Mouse (Mus musculus) lung, postnatal 25 days (tissue): ENCODE measurements around the gene Flnb.

Experiments used
- DNase-seq: peaks from one replicate; pipeline ENCODE4 v3.0.0; 2022; ENCODE audit warnings: low spot score

Flnb gene

DNA sequence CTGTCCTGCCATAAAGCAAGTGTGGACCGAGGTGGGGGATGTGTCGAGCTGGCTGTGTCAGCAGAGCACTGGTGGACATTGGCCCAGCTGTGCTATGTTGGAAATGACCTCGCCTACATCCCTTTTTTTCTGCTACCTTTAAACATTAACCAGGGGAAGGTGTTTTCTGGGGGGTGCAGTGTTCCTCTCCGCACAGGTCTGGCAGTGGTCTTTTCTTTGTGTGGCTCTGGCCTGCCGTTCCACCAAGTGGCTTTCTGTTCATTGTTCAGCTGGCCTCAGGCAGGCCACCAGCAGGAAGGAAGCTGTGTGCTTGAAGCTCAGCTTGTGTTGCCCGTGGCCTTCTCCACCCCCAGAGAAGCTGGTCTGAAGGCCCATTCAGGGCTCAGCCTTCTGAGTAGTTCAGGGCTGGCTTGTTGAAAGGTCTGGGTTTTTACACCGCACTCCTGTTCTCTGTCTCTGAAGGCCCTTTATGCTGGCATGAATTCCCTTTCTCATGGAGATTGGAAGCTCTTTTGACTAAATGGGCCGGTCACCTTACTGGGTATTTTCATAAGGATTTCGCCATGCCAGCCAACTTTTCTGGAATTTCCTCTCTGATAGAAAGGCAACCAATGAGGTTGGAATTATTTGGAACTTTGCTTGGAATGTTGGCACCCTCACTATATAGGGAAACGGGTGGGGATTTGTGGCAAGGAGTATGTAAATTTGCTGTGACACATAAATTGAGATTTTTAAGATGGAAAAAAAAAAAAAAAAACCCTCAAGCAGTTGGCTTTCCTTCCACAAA lies 8.6 kb downstream of the Flnb start:
- no peak for DNase-seq

DNA sequence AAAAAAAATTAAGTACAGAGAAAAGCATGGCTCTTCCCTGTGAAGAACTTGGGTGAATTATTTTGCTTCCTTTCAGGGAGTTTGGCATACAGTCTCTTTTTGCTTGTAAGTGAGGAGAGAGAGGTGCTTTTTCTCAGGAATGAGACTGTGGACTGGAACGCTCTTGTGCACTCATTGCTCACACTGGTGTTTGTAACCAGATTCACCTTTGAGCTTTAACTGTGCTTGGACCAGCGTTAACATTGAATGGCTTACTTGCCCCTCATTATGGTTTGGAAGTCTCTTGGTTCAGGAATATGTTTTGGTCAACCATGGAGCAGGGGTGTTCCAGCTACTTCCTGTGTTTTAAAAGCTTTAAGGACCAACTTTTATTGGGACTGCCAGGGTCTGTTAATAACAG lies 11.4 kb downstream of the Flnb start:
- no peak for DNase-seq

DNA sequence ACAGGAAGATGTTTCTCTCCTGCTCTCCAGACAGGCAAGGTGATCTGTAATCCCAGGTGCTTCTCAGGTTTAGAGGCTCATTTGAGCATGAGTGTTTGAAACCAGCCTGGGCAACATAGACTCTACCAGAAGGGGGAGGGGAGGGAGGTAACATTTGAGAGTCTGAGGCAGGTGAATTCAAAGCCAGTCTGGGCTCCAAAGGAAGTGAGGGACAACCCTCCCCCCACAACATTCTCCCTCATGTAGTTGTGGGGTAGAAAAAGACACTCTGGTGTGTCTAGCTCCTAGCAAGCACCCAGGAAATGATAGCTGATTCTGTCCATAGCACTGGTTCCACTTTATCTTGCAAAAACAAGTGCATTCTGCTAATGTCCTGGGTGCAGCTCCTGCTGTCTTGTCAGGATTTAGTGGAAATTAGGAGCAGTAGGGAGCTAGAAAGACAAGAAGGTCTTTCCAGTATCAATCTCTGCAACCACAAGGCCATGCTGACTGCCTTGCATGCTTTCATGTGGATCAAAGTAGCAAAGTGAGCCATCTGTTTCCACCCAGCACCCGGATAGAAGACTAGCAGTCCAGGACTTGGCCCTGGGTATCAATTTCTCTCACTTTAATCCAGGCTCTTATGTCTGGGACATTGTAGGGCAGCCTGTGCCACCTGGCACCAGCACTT lies 14.1 kb downstream of the Flnb start:
- no peak for DNase-seq

DNA sequence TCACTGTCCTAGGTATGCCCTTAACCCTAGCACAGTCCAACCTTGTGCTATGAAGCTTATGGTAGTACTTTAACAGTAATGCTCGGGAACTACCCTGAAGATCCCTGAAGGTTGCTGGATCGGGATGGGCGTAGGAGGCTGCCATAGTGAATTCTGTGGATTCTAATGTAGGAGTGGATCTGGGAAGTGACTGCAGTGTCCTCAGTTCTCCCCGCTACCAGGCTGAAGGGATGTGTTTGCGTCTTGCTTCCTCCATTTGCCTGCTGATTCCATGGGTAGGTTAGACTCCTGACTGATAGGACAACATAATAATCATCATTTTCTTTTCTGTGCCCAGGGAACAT lies 14.7 kb downstream of the Flnb start:
- DNase-seq = no peak

DNA sequence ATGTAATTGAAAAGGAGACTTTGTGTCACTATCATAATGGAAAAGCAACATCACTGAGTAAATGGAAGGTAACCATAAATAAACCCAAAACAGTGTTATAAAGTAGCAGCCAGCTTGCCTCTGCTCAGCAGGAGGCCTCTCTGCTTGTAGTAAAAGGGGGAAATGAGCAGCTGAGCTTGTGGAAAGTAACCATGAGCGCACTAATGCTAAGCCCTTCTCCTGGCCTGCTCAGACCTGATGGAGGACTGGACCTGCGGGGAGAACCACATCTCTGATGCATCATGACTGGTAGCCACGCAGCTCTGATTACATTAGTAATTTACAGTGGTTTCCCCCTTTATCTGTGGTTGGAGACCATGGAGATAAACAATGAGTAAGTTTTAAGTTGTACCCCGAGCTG lies 15.7 kb downstream of the Flnb start:
- no peak for DNase-seq

DNA sequence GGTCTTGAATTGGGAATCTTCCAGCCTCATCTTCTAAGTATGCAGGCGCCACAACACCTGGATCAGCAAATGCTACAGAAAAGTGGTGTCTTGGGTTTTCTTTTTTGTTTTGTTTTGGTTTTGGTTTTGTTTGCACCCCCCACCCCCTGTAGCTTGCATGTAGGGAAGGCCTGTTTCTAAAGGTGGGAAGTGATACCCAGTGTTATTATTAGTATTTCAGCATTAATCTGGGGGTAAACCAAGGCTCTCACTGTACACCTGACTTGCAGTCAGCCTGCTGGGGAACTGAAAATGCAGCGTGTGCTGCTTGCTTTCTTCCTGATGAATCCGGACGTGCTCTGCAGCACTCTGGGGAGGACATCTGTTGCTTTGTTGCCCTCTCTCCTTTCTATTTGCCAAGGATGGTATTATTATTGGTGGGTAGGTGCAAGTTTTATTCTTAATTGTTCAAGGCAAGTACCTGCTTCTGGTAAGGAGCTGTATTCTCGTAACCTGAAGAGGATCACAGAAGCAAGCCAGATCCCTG lies 20.9 kb downstream of the Flnb start:
- no peak for DNase-seq

DNA sequence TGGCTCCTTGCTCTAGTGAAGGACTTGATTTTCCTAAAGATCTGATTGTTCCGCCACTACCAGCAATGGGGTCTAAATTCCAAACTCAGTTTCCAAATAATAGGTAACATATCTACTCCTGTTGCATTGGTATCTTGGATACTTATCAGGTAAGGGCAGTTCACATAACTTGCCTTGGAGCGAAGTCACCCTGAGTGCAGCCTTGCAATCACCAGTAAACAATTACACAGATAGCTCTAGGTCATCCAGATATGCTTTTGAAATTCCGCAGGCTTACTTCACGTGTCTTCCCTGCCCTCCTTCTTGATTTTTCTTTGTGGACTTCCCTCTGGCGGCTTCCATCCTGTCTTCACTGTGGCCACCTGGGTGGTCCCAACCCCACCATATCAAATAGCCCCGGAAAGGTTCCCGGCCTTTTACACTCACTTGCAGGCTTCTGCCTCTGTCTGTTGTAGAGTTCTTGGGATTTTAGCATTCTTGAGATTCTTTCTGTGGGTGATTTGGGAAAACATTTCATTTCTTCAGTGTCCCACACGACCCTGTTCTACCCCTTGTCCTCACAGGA lies 22.3 kb downstream of the Flnb start:
- no peak for DNase-seq

DNA sequence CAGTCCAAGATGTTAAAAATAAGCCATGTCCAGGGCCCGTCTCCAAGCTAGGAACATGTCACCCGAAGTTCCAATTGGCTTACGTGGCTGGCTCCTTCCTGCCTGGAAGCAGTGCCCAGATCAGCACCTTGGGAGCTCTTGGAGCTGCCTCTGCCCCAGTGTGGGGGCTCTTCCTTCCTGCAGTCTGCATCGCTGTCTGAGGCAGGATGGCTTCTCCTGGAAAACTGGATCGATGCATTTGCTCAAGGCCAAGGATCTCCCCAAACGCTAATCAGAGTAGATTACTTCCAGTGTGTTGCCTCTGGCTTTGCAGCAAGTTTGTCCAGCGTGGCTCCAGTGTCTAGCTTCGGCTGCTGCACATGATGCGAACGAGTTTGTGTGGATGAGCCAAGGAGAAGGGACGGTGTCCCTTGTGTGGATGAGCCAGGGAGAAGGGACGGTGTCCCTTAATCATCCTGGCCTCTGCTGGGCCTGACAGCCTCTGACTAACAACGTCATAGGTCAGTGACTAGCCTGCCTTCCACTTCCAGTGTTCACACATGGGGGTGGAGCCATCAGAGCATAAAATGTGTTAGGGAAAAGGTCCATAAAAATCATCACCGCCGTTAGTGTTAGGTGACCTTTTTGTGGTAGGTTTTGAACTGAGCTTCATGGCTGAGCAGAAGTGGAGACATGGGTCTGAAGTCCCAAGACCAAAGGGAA lies 25.0 kb downstream of the Flnb start:
- no peak for DNase-seq

DNA sequence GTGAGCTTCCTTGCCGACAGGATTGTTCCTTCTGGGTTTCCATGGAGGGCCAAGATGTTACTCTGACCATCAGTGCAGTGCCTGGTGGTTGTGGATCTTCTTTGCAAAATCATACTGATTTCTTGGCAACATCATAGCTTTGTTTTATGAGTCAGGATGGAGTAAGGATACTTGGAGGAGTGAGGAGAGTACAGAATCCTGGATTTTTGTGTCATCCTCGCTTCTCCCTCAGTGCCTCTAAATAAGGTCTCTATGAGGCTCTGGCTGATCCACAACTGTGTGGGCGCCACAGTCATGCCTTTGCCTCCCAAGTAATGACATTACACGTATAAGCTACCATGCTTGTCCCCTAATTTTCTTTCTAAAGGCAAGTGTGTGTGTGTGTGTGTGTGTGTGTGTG lies 28.9 kb downstream of the Flnb start:
- no peak for DNase-seq

DNA sequence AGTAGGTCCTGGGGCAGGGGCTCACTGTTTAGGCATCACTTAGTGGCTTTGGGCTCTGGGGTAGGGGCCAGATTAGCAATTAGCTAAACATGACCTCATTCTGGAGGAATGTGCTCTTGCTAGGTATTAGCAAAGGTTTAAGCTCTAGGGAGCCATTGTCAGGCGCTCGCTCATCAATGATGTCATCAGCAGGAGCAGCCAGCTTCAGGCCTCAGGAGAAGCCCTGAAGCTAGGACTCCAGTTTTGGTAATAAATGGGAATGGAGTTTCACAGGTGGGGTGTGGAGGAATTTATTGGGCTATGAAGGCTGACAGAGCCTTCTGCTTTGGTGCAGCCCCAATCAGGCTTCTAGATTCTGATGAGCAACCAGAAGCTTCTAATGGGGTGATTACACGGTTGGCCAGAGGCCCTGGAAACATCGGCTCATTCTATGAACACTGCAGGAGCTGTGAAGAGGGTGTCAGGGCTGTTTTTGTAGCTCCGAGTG lies 30.0 kb downstream of the Flnb start:
- DNase-seq = no peak

DNA sequence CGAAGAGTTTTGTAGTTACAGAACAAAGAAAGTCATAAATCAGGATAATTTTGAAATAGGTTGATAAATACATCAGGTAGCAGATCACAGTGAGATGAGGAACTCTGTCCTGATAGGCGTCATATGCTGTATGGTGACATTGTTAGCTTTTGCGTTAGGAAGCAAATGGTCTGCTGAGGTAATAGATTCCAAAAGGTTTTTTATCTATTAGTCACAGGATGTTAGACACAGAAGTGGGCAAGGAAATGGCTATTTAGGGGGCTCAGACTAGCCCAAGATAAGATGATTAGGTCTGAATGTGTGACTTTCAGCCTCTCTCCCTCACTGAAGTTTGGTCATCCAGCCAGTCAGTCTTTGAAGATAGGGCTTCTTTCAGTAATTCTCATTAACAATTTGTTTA lies 33.2 kb downstream of the Flnb start:
- DNase-seq = no peak

DNA sequence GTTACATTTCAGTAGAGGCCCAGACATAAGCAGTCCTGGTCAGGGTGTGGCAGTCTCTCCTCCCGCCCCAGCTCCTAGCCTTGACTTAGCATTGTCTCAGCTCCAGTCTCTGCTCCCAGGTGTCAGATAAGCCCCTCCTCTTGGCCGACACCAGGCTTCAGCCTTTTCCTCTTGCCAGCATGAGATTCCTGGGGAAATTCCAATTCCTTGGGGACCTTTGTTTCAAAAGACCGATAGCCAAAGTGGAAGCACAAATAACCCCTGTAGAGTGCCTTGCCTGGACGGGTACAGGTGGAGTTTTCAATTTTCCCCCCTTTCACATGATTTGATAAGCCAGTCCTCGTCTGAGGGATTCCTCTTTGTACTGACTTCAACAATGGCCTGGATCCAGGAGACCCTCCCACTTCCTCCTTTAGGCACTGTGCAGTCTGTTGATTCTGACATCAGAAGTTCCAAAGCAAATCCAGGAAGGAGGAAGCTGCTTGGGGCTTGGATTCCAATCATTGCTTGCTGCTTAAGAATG lies 33.8 kb downstream of the Flnb start:
- DNase-seq = peak; percentile 84

DNA sequence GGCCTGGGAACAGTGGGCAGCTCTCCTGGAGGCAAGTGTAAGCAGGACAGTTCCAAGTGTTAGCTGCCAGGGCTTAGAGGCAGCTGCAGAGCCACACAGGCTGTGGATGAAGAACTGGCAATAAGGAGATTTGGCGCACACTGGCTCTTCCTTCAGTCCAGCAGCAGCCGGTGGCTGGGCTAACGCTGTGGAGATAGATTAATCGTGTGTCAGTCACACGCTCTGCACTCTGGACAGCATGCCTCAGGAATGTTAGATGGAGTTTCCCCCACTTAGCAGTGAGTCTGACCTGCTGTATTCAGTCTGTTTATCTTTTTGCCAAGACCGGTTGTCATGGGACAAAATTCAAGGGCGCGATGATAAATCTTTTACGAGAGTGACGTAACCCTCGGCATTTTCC lies 35.9 kb downstream of the Flnb start:
- peak; percentile 24 for DNase-seq

DNA sequence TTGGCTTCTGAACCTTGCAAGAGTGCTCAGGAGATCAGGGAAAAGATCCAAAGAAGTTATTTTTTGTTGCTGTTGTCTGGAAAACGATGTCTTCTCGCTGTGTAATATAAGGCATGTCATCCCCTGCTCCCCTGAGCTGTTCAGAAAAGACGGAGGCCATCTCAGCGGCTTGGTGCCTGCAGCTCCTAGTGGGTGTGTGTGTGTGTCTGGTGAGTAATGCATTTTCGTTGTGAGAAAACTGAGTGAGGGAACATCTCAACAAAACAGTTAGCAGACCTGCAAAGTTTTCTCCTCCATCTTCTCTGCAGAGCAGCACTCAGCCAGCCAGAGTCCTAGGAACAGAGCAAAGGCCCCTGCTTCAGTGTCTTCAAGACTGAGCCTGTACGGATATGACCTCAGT lies 36.6 kb downstream of the Flnb start:
- DNase-seq = no peak

DNA sequence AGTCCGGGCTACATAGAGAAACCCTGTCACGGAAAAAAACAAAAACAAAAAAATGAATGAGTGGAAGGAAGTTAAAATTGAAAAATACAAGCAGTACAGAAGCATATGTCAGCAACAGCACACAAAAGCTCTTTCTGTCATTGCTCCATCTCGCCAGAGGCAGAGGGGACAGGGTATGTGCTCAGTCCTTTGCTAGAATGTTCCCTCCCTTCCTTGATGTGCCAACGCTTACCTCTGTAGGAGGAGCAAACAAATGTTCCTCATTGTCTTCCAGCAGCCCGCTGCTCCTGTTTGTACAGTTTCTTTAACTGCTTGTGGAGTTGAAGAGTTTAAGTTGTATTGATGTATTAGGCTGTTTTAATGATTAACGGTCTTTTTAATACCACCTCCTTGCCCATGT lies 37.3 kb downstream of the Flnb start:
- no peak for DNase-seq

DNA sequence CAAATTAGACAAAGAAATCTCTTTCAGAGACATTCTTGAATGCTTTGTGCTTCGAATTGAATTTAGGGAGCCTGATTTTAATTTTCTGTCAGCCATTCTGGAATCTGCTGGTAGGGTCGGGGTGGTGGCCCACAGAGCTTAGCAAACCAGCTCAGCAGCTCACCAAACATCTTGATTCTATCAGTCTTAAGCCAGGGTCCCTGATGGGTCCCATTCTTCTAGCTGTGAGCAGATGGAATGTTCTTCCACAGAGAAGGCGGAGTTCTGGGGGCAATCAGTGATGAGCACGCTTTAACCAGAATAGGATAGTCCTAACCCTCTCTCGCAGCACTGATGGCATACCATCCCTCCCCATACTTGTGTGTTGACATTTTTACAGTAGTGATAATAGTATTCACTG lies 37.7 kb downstream of the Flnb start:
- no peak for DNase-seq

DNA sequence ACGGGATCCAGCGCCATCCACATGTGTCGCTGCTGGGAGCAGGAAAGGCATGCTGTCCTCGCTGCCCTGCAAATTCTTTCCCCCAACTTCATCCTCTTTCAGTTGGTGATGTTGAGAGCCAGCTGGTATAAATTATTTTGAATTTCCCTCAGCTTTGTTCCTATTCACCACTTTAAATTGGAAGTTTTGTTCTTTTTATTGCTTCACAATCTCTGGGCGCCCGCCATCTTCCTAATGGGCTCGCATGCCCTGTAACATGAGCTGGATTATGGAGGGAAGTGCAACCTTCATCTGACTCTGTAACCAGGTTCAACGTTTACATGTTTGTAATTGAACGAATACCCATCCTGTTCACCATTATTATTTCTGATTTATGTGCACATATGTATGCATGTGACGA lies 38.6 kb downstream of the Flnb start:
- no peak for DNase-seq

DNA sequence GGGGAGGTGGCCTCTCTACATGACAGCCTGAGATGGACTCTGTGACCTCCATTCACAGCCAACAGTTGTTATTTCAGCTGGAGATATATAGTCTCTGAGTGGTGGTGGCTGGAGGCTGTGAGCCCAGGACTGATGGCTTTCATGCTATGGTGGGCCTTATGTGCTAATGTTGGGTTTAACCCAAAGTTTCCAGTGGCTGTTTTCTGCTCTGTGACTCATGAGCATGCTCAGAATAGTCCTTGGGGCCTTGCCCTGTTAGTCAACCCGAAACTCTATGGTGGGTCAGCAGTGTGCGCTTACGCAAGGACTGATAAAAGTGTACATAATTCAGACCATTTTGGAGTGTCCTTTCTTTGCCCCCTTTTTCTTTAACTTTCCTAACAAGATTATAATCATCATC lies 40.1 kb downstream of the Flnb start:
- DNase-seq = no peak

DNA sequence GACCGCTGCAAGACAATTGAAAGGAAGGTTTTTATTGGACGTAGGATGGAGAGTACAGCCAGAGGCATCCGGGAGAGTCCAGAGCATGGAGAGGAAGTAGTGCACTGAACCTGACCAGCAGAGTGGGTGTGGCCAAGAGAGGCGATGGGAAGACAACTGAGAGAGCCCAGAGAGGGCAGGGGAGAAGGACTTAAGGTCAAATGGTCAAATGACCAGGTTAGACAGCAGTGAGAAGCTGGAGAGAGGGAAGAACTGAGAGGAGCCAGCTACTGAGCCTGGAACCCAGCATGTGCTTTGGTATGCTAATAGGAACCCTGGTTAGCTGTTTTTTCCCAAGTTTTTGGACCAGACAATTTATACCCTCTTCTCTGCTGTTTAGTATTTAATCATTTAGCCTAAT lies 40.7 kb downstream of the Flnb start:
- no peak for DNase-seq

DNA sequence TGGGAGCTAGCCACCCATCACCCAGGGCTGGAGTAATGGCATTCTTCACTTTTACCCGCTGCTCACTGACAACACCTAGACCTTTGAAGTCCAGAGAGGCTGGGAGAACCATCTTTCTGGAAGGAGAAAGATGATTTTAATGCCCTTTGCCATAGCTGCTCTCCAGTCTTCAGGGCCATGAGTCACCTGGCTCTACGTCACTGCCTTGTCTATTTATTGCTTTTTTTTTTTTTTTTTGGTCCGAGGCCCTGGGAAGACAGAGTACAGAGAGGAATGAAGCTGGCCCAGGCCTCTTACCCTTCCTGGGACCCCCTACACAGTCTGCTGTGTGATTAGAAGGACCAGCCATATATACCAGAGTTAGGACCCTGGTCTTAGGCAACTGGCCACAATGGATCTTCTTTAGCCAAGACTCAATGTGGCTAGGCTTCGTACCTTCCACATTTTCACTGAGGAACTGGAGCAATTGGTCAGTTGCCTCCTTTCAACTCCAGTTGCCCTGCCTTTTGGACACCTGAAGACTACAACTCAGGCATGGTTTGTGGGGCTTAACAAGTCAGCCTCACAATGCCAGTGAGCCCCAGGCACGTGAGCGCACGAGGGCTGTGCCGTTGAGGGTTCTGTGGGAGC lies 42.9 kb downstream of the Flnb start:
- no peak for DNase-seq

DNA sequence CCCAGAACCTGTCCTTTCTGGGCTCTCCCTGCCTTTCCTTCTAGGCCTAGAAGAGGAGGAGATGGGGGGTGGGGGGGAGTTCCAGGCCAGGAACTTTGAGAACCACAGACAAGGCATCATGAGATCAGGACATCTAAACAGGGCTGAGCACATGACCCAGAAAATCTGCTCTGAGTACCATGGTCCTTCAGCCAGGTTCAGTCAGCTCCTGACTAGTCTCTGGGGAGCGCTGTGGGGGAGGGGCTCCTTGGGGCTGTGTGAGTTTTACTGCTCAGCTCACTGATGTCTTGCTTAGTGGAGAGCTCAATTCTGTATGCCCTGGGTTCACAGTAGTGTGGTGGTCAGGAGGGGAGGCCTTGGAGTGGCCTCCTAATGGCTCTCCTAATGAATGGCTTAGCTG lies 43.5 kb downstream of the Flnb start:
- DNase-seq = no peak

DNA sequence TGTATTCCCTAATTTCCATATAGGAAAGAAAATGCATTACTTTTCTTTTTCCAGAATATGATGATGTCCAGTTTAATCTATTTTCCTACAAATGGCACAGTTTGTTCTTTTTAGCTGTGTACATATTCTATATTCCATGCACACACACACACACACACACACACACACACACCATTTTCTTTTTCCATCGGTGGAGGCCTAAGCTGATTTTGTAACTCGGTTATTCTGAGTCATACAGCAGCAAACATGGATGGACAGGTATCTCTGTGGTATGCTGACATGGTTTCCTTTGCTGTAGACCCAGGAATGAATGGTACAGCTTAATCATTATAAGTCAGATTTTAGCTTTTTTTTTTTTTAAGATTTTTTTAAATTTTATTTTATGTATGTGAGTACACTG lies 44.5 kb downstream of the Flnb start:
- no peak for DNase-seq
